Mouse (Mus musculus): ENCODE results near the gene Tmem270. TPM values are rescaled to one million over a fixed set of nuclear protein-coding genes. Genes with fewer than 3 reads are reported as not detected.
"Not testable (repeated sequence)": the region's sequence is repeated elsewhere in the genome, so short reads cannot be mapped to it uniquely, and the experiment has no call there.

The Tmem270 gene
- total RNA-seq (2015): not detected in 2 replicates
- not detected in 2 replicates for total RNA-seq (2017)

DNA sequence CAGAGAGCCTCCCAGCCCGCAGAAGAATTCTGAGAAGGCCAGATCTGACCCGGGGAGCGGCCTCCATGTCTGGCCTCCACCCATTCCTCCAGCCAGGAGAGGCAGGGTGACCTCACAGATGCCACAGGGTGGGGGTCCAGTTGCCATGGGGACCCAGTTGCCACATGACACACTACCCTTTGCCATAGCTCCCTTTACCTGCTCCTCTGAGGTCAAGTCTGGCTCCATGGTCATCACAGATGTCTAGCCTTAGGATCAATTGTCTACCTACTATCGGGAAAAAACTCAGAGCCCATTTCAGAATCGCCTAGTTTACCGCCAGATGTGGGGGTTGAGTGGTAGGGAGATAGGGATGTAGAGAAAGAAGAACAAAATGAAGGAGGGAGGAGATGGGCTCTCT, at the start of gene Tmem270:
Tmem270 (minus strand) TSS at position 101 of the 400 bp plus-strand sequence.
- ATAC-seq (replicated peaks; ENCODE audit: poor library complexity): no peak

DNA sequence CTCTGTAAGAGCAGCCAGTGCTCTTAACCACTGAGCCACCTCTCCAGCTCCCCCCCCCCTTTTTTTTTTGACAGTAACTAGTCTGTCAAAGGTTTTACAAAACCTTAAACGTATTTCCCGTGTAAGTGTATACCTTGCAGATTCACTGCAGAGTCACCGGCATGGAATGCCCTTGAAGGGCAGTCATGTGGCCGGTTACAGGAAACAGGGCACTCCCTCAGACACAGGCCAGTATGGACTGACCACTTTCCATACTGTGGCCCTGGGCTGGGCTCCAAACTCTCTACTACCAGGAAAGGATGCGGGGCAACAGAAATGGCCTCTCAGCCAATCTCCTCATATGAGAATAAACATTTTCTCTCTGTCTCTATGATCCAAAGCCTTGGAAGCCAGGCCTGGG, 49.0 kb upstream of the Tmem270 start:
- ATAC-seq (replicated peaks; ENCODE audit: poor library complexity): no peak

DNA sequence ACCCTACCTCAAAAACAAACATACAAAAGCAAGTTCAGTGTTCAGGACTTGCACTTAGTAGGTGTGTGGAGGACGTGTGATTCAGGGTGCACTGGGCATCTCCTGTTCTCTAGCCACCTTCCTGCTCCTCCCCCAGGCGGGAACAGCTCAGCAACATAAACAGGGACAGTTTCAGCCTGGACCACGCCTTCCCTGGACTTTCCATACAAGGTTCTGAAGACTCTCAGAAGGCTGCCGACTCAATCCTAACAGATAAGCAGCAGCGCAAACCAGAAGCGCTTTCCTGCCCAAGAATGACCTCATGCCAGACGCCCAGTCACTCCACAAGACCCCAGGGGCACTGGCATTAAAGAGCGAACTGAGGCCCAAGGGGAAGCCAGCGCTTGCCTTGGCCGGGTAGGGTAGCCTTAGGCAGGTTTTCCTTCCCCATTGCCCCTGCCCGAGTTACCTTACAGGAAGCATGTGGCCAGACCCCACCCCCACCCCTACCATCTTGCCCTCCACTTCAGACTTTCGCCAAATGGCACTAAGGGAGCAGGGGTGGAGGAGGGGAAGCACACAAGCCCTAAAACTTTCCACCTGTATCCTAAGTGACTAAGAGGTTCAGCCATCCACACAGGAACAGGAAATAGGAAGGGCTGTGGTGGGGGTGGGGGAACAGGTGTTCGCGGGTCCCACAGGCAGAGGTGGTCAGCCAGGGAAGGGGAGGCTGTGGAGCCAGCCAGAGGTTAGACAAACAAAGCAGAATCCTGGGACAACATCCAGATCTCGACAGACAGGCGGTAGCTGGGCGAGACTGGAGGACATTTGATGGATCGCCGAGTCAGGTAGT, 44.7 kb upstream of the Tmem270 start:
- peak; percentile 68 for ATAC-seq (replicated peaks; ENCODE audit: poor library complexity)

DNA sequence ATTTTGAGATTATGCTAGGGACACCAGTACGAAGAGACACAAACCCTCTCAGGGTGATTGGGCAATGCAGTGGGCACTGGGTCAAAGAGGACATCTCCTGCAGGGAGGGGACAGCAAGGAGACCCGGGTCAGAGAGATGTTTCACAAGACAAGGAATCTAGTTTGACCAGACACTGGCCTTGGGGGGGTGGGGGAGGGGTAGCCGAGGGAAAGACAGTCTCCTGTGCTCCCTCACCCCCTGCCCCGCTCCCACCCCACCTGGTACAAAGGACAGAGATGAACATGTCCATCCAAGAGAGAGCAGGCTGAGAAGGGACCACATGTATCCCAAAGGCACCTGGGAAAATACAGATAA, 41.5 kb upstream of the Tmem270 start:
- ATAC-seq (replicated peaks; ENCODE audit: poor library complexity): no peak

DNA sequence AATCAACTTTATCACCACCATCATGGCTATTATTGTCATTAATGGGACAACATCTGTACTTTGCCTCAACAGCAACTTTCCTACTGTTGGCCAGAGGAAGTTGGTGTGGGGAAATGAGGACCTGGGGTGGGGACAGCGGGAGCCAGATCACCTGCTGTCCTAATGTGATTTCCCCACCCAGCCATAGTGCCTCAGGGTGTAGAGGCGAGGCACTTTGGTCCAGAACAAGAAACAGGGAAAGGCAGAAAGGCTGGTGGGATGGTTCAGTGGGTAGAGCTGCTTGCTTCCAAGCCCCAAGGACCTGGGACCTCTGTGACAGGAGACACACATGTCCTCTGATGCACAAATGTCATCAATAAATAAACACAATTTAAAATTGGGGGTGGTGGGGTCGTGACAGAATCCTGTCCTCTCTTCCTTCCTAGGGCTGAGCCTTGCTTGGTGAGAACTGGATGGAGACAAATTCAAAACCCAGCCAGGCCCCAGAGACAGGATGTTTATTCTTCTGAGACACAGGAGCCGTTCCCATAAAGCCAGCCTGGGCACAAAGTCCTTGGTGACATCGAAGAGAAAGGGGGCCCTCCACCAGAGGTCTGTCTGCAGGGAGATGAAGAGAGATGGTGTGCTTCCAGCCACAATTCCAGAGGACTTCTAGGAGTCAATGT, 41.0 kb upstream of the Tmem270 start:
- ATAC-seq (replicated peaks; ENCODE audit: poor library complexity): no peak

DNA sequence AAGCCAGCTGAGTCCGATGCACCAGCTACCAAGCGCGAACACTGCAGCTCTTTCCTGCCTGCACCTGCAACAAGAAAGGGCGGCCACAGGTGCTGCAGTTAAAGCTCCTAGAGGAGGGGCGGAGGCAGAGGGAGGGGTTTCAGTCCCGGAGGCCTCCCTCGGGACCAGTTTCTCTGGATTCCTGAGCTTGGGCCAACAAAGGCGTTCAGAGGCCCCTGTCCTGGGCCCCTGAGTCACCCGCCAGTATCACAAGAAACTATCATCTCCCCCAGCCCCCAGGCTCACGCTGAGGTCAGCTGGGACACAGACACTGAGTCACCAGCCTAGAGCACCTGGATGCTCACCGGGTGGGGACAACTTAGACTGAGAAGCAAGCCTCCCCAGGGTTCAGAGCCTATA, 40.3 kb upstream of the Tmem270 start, which contains the start of gene Cldn4:
Cldn4 (minus strand) TSS at position 78 of the 399 bp plus-strand sequence.
- no peak for ATAC-seq (replicated peaks; ENCODE audit: poor library complexity)

GRCm38 (mm10) chr5:134946063-134946856, 39.7 kb upstream of the Tmem270 start:
- ATAC-seq (replicated peaks; ENCODE audit: poor library complexity): no peak

GRCm38 (mm10) chr5:134945266-134945959, 38.9 kb upstream of the Tmem270 start:
- no peak for ATAC-seq (replicated peaks; ENCODE audit: poor library complexity)

DNA sequence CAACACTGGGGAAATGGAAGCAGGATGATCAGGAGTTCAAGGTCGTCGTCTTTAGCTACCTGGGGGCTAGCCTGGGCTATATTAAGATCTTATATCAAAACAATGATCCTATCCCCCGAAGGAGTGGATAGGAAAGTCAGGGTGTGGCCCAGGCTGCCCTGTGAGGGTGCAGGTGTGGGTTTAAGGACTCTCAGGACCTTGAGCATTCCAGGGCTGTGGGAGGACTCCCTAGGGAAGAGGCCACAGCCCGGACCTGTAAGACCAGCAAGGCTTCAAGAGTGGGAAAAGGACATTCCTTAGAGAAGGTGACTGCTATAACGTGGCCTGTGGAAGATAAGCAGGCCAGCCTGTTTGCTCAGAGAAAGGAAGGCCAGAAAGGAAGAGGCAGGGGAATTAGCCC, 37.6 kb upstream of the Tmem270 start:
- no peak for ATAC-seq (replicated peaks; ENCODE audit: poor library complexity)

DNA sequence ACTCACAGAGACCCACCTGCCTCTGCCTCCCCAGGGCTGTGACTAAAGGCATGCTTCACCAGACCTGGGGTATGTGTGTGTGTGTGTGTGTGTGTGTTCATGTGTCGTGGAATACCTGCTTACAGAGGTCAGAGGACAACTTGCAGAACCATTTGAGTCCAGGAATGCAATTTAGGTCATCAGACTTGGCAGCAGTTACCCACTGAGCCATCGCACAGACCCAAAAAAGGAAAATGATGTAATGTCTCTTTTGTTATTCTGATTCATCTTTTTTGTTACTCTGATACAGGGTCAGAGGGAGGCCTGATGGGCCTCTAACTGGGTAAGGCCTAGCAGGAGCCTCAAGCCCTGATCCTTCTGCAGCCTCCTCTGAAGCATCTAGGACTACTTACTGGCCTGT, 36.2 kb upstream of the Tmem270 start:
- no peak for ATAC-seq (replicated peaks; ENCODE audit: poor library complexity)

GRCm38 (mm10) chr5:134941472-134942209, 35.1 kb upstream of the Tmem270 start:
- ATAC-seq (replicated peaks; ENCODE audit: poor library complexity): no peak

DNA sequence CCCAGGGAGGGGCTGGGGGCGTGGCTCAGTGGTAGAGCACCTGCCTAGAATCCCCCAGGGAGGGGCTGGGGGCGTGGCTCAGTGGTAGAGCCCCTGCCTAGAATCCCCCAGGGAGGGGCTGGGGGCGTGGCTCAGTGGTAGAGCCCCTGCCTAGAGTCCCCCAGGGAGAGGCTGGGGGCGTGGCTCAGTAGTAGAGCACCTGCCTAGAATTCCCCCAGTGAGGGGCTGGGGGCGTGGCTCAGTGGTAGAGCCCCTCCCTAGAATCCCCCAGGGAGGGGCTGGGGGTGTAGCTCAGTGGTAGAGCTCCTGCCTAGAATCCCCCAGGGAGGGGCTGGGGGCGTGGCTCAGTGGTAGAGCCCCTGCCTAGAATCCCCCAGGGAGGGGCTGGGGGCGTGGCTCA, 33.0 kb upstream of the Tmem270 start:
- ATAC-seq (replicated peaks; ENCODE audit: poor library complexity): not testable (repeated sequence)

DNA sequence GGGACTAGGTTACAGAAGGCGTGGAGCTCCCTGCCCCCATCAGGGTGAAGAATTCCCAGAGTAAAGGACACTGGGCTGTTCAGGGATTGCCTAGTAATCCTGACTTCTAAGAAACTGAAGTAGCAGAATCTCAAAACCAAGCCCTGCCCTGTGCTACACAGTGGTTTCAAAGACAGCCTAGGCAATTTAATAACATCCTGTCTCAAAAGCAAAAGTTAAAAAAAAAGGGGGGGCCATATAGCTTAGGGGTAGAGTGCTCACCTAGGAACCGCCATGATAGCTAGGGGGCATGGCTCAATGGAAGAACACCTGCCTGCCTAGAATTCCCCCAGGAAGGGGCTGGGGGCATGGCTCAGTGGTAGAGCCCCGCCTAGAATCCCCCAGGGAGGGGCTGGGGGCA, 32.5 kb upstream of the Tmem270 start:
- ATAC-seq (replicated peaks; ENCODE audit: poor library complexity): no peak

- ATAC-seq (replicated peaks; ENCODE audit: poor library complexity): no peak
Observed at GRCm38 (mm10) chr5:134936626-134937185, 30.2 kb upstream of the Tmem270 start.

- no peak for ATAC-seq (replicated peaks; ENCODE audit: poor library complexity)
Observed at GRCm38 (mm10) chr5:134936051-134936450, 29.5 kb upstream of the Tmem270 start.

GRCm38 (mm10) chr5:134934666-134935065, 28.1 kb upstream of the Tmem270 start:
- ATAC-seq (replicated peaks; ENCODE audit: poor library complexity): no peak

DNA sequence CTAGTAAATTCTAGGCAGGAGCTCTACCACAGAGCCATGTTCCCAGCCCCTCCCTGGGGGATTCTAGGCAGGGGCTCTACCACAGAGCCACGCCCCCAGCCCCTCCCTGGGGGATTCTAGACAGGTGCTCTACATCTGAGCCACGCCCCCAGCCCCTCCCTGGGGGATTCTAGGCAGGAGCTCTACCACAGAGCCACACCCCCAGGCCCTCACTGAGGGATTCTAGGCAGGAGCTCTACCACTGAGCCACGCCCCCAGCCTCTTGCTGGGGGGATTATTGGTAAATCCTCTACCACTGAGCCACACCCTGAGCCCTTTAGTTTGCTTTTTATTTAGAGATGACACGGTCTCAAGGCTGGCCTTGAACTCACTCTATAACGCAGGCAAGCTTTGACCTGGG, 27.2 kb upstream of the Tmem270 start:
- ATAC-seq (replicated peaks; ENCODE audit: poor library complexity): not testable (repeated sequence)

- no peak for ATAC-seq (replicated peaks; ENCODE audit: poor library complexity)
Observed at GRCm38 (mm10) chr5:134933281-134933680, 26.7 kb upstream of the Tmem270 start.

GRCm38 (mm10) chr5:134932903-134933276, 26.4 kb upstream of the Tmem270 start:
- ATAC-seq (replicated peaks; ENCODE audit: poor library complexity): peak; percentile 70
